Mouse (Mus musculus): ENCODE measurements around the gene Ppp1r12c. TPM values are rescaled to one million over a fixed set of nuclear protein-coding genes. Genes with fewer than 3 reads are reported as not detected.
A peak's percentile ranks its signal among the peaks of the same experiment; 100 is the strongest.

The Ppp1r12c gene
- total RNA-seq, 2 experiments from 2014 or later, result 76.0 to 82.1 TPM

DNA sequence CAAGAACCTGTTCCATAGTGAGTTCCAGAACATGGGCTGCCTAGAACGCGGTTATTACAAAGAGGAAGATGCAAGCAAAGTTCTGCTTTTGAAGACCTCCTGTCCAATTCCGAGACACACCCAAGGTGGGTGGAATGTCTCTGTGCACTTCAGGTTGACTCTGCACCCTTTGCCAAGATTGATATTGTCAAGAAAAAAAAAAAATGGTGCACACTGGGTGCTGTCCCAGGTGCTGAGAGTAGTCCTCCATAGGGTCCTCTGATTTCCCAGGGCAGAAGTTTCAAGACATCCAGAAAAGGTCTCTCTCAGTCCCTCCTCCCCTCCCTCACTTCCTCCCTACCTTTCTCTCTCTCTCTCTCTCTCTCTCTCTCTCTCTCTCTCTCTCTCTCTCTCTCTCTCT, 53.0 kb downstream of the Ppp1r12c start:
- DNase-seq, result no peak
- intact Hi-C loops (cut with DNase I), result loop anchor here (10.0 kb wide), 1 partner anchor 346 kb away; the partner anchor contains the start of gene Rpl28

DNA sequence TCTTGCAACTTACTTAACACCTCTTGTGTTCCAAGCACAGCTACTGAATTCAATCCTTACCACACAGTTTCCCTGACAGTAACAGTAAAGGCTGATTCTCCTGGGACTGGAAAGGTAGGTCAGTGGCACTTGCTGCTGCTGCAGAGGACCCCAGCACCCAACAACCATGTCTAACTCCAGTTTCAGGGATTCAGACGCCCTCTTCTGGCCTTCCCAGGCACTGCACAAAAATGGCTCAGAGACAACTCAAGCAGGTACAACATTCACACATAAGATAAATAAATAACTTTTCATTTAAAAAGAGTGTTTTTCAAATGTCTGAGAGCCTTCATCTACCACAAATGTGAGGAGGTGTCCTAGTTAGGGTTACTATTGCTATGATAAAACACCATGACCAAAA, 54.3 kb downstream of the Ppp1r12c start:
- DNase-seq, result no peak
- intact Hi-C loops (cut with DNase I), result loop anchor here (10.0 kb wide), 1 partner anchor 348 kb away; the partner anchor contains the start of gene Rpl28

DNA sequence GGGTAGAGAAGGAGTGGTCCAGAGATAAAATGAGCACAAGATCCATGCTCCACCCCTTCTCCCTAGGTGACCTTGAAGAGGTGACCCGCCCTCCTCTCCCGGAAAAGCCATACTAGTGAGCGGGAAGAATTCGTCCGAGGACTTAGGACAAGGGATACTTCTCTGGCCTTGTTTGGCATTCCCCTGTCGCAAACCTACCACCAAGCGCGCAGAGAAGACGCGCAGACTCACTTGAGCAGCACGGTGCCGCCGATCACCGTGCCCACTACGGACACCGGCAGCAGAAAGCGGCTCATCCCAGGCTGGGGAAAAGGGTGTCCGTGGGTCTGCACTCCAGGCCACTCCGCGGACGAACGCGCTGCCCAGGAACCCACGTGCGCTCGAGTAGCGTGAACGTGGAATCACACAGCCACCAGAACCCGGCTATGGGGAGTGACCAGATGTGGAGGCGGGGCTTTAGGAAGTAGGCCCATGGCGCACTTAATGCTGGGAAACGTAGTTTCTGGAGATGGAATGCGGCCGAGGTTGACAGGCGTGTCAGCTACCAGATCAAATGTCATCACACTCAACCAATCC, 56.2 kb downstream of the Ppp1r12c start, which contains the start of gene Rdh13:
Gene Rdh13 (minus strand): TSS at position 434 of the 576 bp plus-strand sequence.
- intact Hi-C loops (cut with DNase I), result loop anchor here (10.0 kb wide), 1 partner anchor 349 kb away; the partner anchor contains the start of gene Rpl28
- DNase-seq, result peak; percentile 84 to 91

DNA sequence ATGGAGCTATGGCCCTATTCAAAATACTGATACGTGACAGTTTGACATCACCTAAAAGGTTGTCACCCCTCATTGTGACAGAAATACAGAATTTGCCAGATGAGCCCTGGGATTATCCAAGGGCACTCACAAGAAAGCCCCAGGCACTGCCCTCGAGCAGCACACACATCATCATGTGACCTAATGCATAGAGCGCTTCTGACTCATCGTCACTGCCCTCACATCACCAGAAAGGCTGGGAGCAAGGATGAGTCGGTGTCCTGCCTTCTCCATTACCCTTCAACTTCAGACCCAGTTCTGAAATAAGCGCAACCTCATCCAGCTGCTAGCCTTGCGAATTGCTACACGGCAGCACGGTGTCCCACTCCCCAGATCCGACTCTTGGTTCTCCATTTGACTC, 60.9 kb downstream of the Ppp1r12c start:
- no peak for DNase-seq
- intact Hi-C loops (cut with DNase I), result loop anchor here (10.0 kb wide), 1 partner anchor 354 kb away; the partner anchor contains the start of gene Rpl28

- no peak for DNase-seq
- intact Hi-C loops (cut with DNase I), result no loop called here
Observed at GRCm38 (mm10) chr7:4437721-4438120, 63.8 kb downstream of the Ppp1r12c start.

DNA sequence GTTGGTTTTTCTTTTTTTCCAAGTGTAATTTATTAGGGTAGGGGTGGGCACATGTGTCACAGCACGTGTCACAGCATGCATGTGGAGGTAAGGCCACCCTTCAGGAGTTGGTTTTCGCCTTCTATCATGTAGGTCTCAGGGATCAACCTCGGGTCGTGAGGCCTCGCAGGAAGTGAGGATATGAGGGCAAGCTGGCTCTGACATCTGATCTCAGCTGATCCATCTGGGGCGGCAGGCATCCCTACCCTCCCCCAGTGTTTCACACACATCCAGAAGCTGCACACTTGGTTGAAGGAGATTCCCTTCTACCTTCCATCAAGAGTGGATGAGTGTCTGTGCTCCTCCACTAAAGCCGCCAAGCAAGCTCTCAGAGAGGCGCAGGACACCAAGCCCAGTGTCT, 69.5 kb downstream of the Ppp1r12c start:
- intact Hi-C loops (cut with DNase I), result loop anchor here (1.0 kb wide), 1 partner anchor 43 kb away; no protein-coding TSS in a partner anchor
- no peak for DNase-seq

- intact Hi-C loops (cut with DNase I), result loop anchor here (2.0 kb wide), 2 partner anchors 39 to 95 kb away; no protein-coding TSS in a partner anchor
- DNase-seq, result peak; percentile 76 to 83
Observed at GRCm38 (mm10) chr7:4431548-4431947, 69.9 kb downstream of the Ppp1r12c start.

Small RNAs within 50 kb of the gene (microRNA-seq; reads per million reads assigned to microRNA genes)
- 0 reads per million in 2 experiments for gene Gm24605

Other genes starting within 250 kb of the Ppp1r12c start
- not detected for gene Ncr1, start 164.0 kb downstream of the Ppp1r12c start, total RNA-seq (2021)
- gene Gp6, start 103.9 kb downstream of the Ppp1r12c start, total RNA-seq (2021), result under 1 TPM in 1 of 2 experiments, not detected in 1; 0.10 TPM
- gene Rdh13, start 56.0 kb downstream of the Ppp1r12c start, total RNA-seq (2021), result 10 to 100 TPM; 31.0 to 32.1 TPM
- gene Eps8l1, start 41.0 kb downstream of the Ppp1r12c start, total RNA-seq (2021), result 1 to 10 TPM; 3.1 to 4.9 TPM
- 10 to 100 TPM; 25.4 to 33.6 TPM for gene Tnnt1, start 14.7 kb upstream of the Ppp1r12c start, total RNA-seq (2021)
- 1,000 to 10,000 TPM; 7,272 to 7,308 TPM for gene Tnni3, start 22.5 kb upstream of the Ppp1r12c start, total RNA-seq (2021)
- 1 to 10 TPM; 1.8 to 1.9 TPM for gene Dnaaf3, start 30.8 kb upstream of the Ppp1r12c start, total RNA-seq (2021)
- 1 to 10 TPM; 1.4 to 1.9 TPM for gene Syt5, start 45.9 kb upstream of the Ppp1r12c start, total RNA-seq (2021)
- not detected for gene Ptprh, start 102.4 kb upstream of the Ppp1r12c start, total RNA-seq (2021)
- gene Tmem86b, start 129.7 kb upstream of the Ppp1r12c start, total RNA-seq (2021), result 1 to 10 TPM; 6.8 to 7.4 TPM
- gene Ppp6r1, start 157.3 kb upstream of the Ppp1r12c start, total RNA-seq (2021), result 10 to 100 TPM; 73.7 to 78.8 TPM
- gene Hspbp1, start 183.4 kb upstream of the Ppp1r12c start, total RNA-seq (2021), result 10 to 100 TPM; 29.2 to 33.7 TPM
- gene Brsk1, start 188.9 kb upstream of the Ppp1r12c start, total RNA-seq (2021), result 1 to 10 TPM; 1.6 to 1.8 TPM
- not detected for gene Tmem150b, start 223.6 kb upstream of the Ppp1r12c start, total RNA-seq (2021)
- 10 to 100 TPM; 30.5 to 31.9 TPM for gene Kmt5c, start 238.4 kb upstream of the Ppp1r12c start, total RNA-seq (2021)

Measured in heart, postnatal 14 days (tissue).